Mouse (Mus musculus): Measurements from ENCODE around the gene Eif3k. TPM values are rescaled to one million over a fixed set of nuclear protein-coding genes. Genes with fewer than 3 reads are reported as not detected.

Gene Eif3k
- polyA plus RNA-seq, 2 experiments: 450 to 473 TPM

DNA sequence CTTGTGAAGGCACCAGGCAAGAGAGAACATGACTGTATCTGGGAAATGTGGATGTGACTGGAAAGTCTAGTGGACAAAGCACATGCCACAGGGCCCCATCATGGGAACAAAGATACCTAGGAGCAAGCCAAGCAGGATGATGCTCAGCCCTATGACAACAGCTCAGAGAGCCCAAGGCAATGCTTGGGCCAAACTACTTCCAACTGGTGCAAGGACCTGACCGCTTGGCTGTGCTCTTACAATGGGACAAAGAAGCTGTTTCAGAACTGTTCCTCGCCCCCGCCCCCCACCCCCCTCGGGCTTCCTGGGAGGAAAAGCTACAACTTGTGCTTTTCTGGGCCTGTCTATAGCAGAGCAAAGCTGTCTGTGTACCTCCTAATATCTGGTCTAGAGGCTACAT is 43.0 kb downstream of the Eif3k start:
- DNase-seq (ENCODE audit: low spot score) (no peak), ATAC-seq (ENCODE audit: low FRiP score, low read depth) (0 out of 2 replicates have a peak, but pooled peaks have one; percentile 24)
- H3K36me3 ChIP-seq (ENCODE audit: control insufficient read depth, insufficient read depth, low read length): peaks cover 17% of the 10 kb centered on the region; the same call in 1 of the 2 replicates
- 0 out of 2 replicates have a peak overlapping the region, but pooled peaks have one; percentile 43 for H3K27ac ChIP-seq (replicated peaks; ENCODE audit: low read depth, low read length)
- H3K4me3 ChIP-seq (replicated peaks; ENCODE audit: low read length): no peak overlapping the region
- no peaks in the 10 kb centered on the region for H3K9me3 ChIP-seq (ENCODE audit: control insufficient read depth, low read length)
- no peak overlapping the region for H3K4me2 ChIP-seq (replicated peaks; ENCODE audit: low read depth, low read length, severe bottlenecking)
- TF ChIP-seq POLR2A (IDR thresholded peaks at IDR 0.05; ENCODE audit: borderline replicate concordance, extremely low read depth, insufficient read depth, insufficient read length): no peak
- no peak overlapping the region for H3K9ac ChIP-seq (ENCODE audit: low read depth, low read length, severe bottlenecking)
- 91% methylated on average over 4 of the region's 4 CpGs for WGBS
- no peaks in the 10 kb centered on the region for H3K27me3 ChIP-seq (ENCODE audit: control insufficient read depth, insufficient read depth, low read length)
- H3K4me1 ChIP-seq (ENCODE audit: control insufficient read depth, insufficient read depth, low read length): peaks cover 31% of the 10 kb centered on the region

DNA sequence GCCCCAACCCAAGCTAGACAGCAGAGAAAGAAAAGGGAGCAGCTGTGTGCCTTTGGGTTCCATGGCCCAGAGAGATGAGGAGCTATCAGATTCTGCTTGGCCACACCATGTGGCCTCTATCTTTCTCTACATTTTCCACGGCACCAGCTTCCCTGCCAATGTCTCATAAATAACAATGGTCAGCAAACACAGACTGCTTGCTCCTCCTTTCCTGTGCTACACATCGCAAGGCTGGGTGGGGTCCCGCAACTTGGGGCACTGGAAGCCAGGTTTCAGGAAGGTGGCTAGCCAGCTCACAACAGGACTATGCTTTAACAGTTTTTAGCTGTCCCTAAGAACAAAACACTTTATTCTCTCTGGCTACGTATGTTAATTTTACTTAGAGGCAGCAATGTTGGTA is 44.9 kb downstream of the Eif3k start:
- Histone ChIP-seq H3K9me3 (ENCODE audit: control insufficient read depth, low read length) (no peaks in the 10 kb centered on the region), H3K4me2 (replicated peaks; ENCODE audit: low read depth, low read length, severe bottlenecking) (no peak overlapping the region), H3K4me1 (ENCODE audit: control insufficient read depth, insufficient read depth, low read length) (peaks cover 22% of the 10 kb centered on the region), H3K9ac (ENCODE audit: low read depth, low read length, severe bottlenecking) (no peak overlapping the region), H3K27ac (replicated peaks; ENCODE audit: low read depth, low read length) (peak overlapping the region; percentile 11; the same call in 1 of the 2 replicates), H3K36me3 (ENCODE audit: control insufficient read depth, insufficient read depth, low read length) (peaks cover 5% of the 10 kb centered on the region; the same call in 1 of the 2 replicates), H3K4me3 (replicated peaks; ENCODE audit: low read length) (no peak overlapping the region), H3K27me3 (ENCODE audit: control insufficient read depth, insufficient read depth, low read length) (no peaks in the 10 kb centered on the region)
- DNase-seq (ENCODE audit: low spot score) (no peak), ATAC-seq (ENCODE audit: low FRiP score, low read depth) (no peak)
- WGBS: 65% methylated on average over 4 of the region's 4 CpGs
- no peak for TF ChIP-seq POLR2A (IDR thresholded peaks at IDR 0.05; ENCODE audit: borderline replicate concordance, extremely low read depth, insufficient read depth, insufficient read length)

DNA sequence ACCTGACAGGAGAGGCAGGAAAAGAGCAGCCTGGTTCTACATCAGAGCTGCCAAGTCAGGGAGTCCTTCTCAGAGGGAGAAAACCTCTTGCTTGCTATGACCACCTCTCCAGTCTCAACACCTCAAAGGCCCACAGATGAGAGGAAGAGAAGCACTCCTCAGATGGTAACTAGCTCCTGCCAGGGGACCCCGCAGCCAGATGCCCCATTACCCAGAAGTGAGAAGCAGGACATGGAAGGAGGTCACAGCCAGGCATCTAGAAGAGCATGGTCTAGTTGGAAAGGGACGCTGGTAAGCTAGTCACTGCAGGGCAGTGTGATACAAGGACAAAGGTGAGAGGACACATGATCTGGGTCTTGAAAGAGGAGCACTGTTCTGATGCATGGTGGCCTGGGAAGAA is 47.8 kb downstream of the Eif3k start:
- H3K27ac ChIP-seq (replicated peaks; ENCODE audit: low read depth, low read length): no peak overlapping the region
- no peaks in the 10 kb centered on the region for H3K9me3 ChIP-seq (ENCODE audit: control insufficient read depth, low read length)
- DNase-seq (ENCODE audit: low spot score): no peak
- H3K4me1 ChIP-seq (ENCODE audit: control insufficient read depth, insufficient read depth, low read length): peaks cover 29% of the 10 kb centered on the region
- TF ChIP-seq POLR2A (IDR thresholded peaks at IDR 0.05; ENCODE audit: borderline replicate concordance, extremely low read depth, insufficient read depth, insufficient read length): no peak
- H3K27me3 ChIP-seq (ENCODE audit: control insufficient read depth, insufficient read depth, low read length): no peaks in the 10 kb centered on the region
- no peak overlapping the region for H3K9ac ChIP-seq (ENCODE audit: low read depth, low read length, severe bottlenecking)
- peaks cover 8% of the 10 kb centered on the region; the same call in 1 of the 2 replicates for H3K36me3 ChIP-seq (ENCODE audit: control insufficient read depth, insufficient read depth, low read length)
- WGBS: 98% methylated on average over 2 of the region's 2 CpGs
- no peak overlapping the region for H3K4me2 ChIP-seq (replicated peaks; ENCODE audit: low read depth, low read length, severe bottlenecking)
- H3K4me3 ChIP-seq (replicated peaks; ENCODE audit: low read length): no peak overlapping the region
- no peak for ATAC-seq (ENCODE audit: low FRiP score, low read depth)

DNA sequence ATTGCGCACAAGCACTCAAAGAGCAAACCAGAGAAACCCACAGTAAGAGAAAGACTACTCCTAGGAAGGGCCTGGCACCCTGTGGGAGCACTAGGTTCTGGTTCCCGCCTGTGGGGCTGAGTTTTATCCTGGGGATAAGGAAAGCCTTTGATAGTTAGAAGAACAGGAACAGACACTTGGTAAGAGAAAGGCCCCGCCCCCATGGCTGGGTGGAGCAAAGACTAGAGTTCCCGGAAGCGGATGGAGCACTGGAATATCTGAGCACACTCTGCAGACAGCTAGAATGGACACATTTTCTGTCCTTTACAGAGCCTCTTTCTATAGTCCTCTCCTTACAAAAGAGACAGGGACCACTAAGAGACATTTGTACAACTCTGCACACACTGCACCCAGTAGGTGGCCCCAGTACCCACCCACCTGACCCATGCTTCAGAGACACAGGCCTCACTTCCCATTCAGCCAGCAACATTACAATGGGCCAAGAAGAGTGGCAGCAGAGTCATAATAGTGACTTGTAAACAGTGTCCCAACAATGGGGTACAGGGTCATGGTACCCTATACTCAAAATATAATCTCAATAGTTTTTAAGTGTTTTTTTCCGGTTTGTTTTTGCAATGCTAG is 49.1 kb downstream of the Eif3k start:
- DNase-seq (ENCODE audit: low spot score) (no peak), ATAC-seq (ENCODE audit: low FRiP score, low read depth) (no peak)
- H3K9me3 ChIP-seq (ENCODE audit: control insufficient read depth, low read length): no peaks in the 10 kb centered on the region
- H3K4me3 ChIP-seq (replicated peaks; ENCODE audit: low read length): no peak overlapping the region
- H3K4me2 ChIP-seq (replicated peaks; ENCODE audit: low read depth, low read length, severe bottlenecking): no peak overlapping the region
- H3K36me3 ChIP-seq (ENCODE audit: control insufficient read depth, insufficient read depth, low read length): 0 out of 2 replicates have a peak, but pooled peaks cover 8% of the 10 kb centered on the region
- TF ChIP-seq POLR2A (IDR thresholded peaks at IDR 0.05; ENCODE audit: borderline replicate concordance, extremely low read depth, insufficient read depth, insufficient read length): no peak
- peaks cover 31% of the 10 kb centered on the region for H3K4me1 ChIP-seq (ENCODE audit: control insufficient read depth, insufficient read depth, low read length)
- no peak overlapping the region for H3K9ac ChIP-seq (ENCODE audit: low read depth, low read length, severe bottlenecking)
- H3K27ac ChIP-seq (replicated peaks; ENCODE audit: low read depth, low read length): 0 out of 2 replicates have a peak overlapping the region, but pooled peaks have one; percentile 38
- WGBS: 77% methylated on average over 6 of the region's 6 CpGs
- no peaks in the 10 kb centered on the region for H3K27me3 ChIP-seq (ENCODE audit: control insufficient read depth, insufficient read depth, low read length)

DNA sequence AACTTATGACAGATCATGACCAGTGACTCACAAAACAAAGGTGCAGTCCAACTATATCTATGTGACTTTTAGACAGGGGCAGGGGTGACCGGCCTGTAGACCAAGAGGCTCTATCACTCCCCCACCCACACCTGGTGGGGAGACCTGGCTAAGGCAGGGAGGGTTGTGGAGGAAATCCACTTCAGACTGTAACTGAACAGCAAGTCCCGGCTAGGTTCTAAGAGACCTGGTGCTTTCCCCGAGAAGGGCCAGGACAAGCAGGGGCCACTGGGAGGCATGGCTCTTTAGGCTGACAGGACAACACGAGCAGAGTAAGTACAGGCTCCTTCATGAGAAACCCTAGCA is 50.0 kb downstream of the Eif3k start:
- Histone ChIP-seq H3K4me2 (replicated peaks; ENCODE audit: low read depth, low read length, severe bottlenecking) (no peak overlapping the region), H3K4me3 (replicated peaks; ENCODE audit: low read length) (no peak overlapping the region), H3K27ac (replicated peaks; ENCODE audit: low read depth, low read length) (no peak overlapping the region), H3K4me1 (ENCODE audit: control insufficient read depth, insufficient read depth, low read length) (peaks cover 24% of the 10 kb centered on the region), H3K9me3 (ENCODE audit: control insufficient read depth, low read length) (no peaks in the 10 kb centered on the region), H3K27me3 (ENCODE audit: control insufficient read depth, insufficient read depth, low read length) (no peaks in the 10 kb centered on the region), H3K9ac (ENCODE audit: low read depth, low read length, severe bottlenecking) (no peak overlapping the region), H3K36me3 (ENCODE audit: control insufficient read depth, insufficient read depth, low read length) (0 out of 2 replicates have a peak, but pooled peaks cover 8% of the 10 kb centered on the region)
- TF ChIP-seq POLR2A (IDR thresholded peaks at IDR 0.05; ENCODE audit: borderline replicate concordance, extremely low read depth, insufficient read depth, insufficient read length): no peak
- DNase-seq (ENCODE audit: low spot score) (no peak), ATAC-seq (ENCODE audit: low FRiP score, low read depth) (no peak)
- WGBS: 84% methylated on average over 4 of the region's 4 CpGs
